Mouse (Mus musculus): ENCODE results near the gene Atp5e. TPM values are rescaled to one million over a fixed set of nuclear protein-coding genes. Genes with fewer than 3 reads are reported as not detected.

Atp5e gene
- polyA plus RNA-seq, 1 experiment from 2014 or later = 686 TPM

DNA sequence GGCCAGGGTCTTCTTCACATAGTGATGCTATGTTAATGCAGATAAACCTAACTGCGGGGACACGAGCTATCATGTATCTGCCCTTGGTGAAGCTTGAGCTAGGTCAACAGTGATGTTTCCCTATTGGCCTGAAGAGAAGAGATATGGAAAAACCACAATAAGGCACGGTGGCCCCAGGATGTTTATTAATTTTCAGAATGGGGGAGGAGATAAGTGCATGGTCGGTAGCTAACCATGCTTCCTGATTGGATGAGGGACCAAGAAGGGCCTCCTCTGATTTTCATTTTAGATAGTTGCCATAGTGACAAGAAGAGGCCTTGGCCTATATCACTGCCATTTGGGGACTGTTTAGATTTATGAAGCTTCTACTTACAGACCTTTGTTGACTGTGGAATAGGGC, 6.4 kb upstream of the Atp5e start:
- H3K36me3 ChIP-seq (replicated peaks; ENCODE audit: control insufficient read depth, insufficient read depth, low read depth, low read length) = no peaks in the 10 kb centered on the region; the same call in 1 of the 2 replicates
- no peaks in the 10 kb centered on the region for H3K9me3 ChIP-seq (replicated peaks; ENCODE audit: control insufficient read depth, low read length)
- no peak for ATAC-seq (replicated peaks; ENCODE audit: insufficient number of reproducible peaks, low FRiP score, low TSS enrichment, low read depth)
- no peaks in the 10 kb centered on the region for H3K27me3 ChIP-seq (ENCODE audit: control insufficient read depth, insufficient read depth, low read length)
- H3K4me2 ChIP-seq (ENCODE audit: low read depth, low read length) = no peak overlapping the region
- DNase-seq (ENCODE audit: low spot score) = no peak
- no peak overlapping the region for H3K9ac ChIP-seq (replicated peaks; ENCODE audit: low read length)
- no peak overlapping the region for H3K4me3 ChIP-seq (ENCODE audit: low read depth, low read length)
- H3K27ac ChIP-seq (replicated peaks; ENCODE audit: low read depth, low read length) = no peak overlapping the region
- H3K4me1 ChIP-seq (ENCODE audit: control insufficient read depth, insufficient read depth, low read length) = no peaks in the 10 kb centered on the region
- WGBS = 92% methylated on average over 4 of the region's 4 CpGs

GRCm38 (mm10) chr2:174463370-174463769, 535 bp downstream of the Atp5e start:
- no peaks in the 10 kb centered on the region for H3K9me3 ChIP-seq (replicated peaks; ENCODE audit: control insufficient read depth, low read length)
- H3K27me3 ChIP-seq (ENCODE audit: control insufficient read depth, insufficient read depth, low read length) = no peaks in the 10 kb centered on the region
- H3K4me3 ChIP-seq (ENCODE audit: low read depth, low read length) = peak overlapping the region; percentile 60
- H3K9ac ChIP-seq (replicated peaks; ENCODE audit: low read length) = peak overlapping the region; percentile 74
- ATAC-seq (replicated peaks; ENCODE audit: insufficient number of reproducible peaks, low FRiP score, low TSS enrichment, low read depth) = peak; percentile 45
- DNase-seq (ENCODE audit: low spot score) = no peak
- H3K36me3 ChIP-seq (replicated peaks; ENCODE audit: control insufficient read depth, insufficient read depth, low read depth, low read length) = peaks cover 6% of the 10 kb centered on the region; the same call in 1 of the 2 replicates
- WGBS = 51% methylated on average over 10 of the region's 10 CpGs
- peak overlapping the region; percentile 88 for H3K4me2 ChIP-seq (ENCODE audit: low read depth, low read length)
- H3K27ac ChIP-seq (replicated peaks; ENCODE audit: low read depth, low read length) = no peak overlapping the region
- H3K4me1 ChIP-seq (ENCODE audit: control insufficient read depth, insufficient read depth, low read length) = no peaks in the 10 kb centered on the region

DNA sequence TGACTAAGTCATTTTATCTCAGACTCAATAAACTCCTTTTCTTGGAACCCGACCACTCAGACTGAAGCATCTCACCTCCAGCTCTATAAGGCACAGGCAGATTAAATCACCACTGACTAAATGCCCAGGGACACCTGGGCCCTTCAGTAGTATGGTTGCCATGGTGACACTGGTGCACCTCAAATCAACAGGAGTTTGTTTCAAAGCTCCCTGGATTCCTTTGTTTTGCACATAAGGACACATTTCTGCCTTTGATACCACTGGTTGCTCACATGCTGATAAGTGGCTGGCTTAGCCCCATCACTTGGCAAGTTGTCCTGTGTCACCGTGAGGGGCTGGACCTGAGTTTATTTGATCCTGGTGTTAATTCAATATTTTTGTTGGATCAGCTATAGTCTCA, 4.5 kb downstream of the Atp5e start:
- Histone ChIP-seq H3K27me3 (ENCODE audit: control insufficient read depth, insufficient read depth, low read length) (no peaks in the 10 kb centered on the region), H3K4me1 (ENCODE audit: control insufficient read depth, insufficient read depth, low read length) (no peaks in the 10 kb centered on the region), H3K9ac (replicated peaks; ENCODE audit: low read length) (no peak overlapping the region), H3K27ac (replicated peaks; ENCODE audit: low read depth, low read length) (no peak overlapping the region), H3K4me2 (ENCODE audit: low read depth, low read length) (no peak overlapping the region), H3K4me3 (ENCODE audit: low read depth, low read length) (no peak overlapping the region), H3K9me3 (replicated peaks; ENCODE audit: control insufficient read depth, low read length) (no peaks in the 10 kb centered on the region), H3K36me3 (replicated peaks; ENCODE audit: control insufficient read depth, insufficient read depth, low read depth, low read length) (peaks cover 6% of the 10 kb centered on the region; the same call in 1 of the 2 replicates)
- 66% methylated on average over 2 of the region's 2 CpGs for WGBS
- no peak for ATAC-seq (replicated peaks; ENCODE audit: insufficient number of reproducible peaks, low FRiP score, low TSS enrichment, low read depth)
- no peak for DNase-seq (ENCODE audit: low spot score)

- no peak for DNase-seq (ENCODE audit: low spot score)
- WGBS = 69% methylated on average over 7 of the region's 7 CpGs
These were observed 10.2 kb downstream of the Atp5e start for GRCm38 (mm10) chr2:174453681-174454080.

DNA sequence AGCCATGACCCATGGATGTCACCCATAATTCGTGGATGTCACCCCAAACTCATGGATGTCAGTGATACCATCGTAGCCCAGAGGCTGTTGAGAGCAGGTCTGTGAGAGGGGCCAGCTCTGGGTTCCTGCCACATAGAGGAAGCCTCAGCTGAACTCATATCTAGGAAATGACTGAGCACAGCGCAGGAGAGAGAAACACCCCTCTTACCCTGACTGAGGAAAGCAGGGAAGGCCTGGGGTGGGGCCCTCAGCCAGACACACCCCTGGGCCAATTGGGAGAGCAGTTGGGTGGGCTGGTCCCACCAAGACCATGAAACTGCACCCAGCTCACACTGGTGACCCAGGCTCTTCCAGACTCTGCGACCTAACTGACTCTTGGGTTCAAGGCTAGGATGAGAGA, 13.6 kb downstream of the Atp5e start, which contains the start of gene Tubb1:
Gene Tubb1 (plus strand): TSS at position 343 of the 400 bp plus-strand sequence.
- DNase-seq (ENCODE audit: low spot score) (no peak), ATAC-seq (replicated peaks; ENCODE audit: insufficient number of reproducible peaks, low FRiP score, low TSS enrichment, low read depth) (peak; percentile 42; the same call in 1 of the 2 replicates)
- Histone ChIP-seq H3K9me3 (replicated peaks; ENCODE audit: control insufficient read depth, low read length) (no peaks in the 10 kb centered on the region), H3K27me3 (ENCODE audit: control insufficient read depth, insufficient read depth, low read length) (no peaks in the 10 kb centered on the region), H3K9ac (replicated peaks; ENCODE audit: low read length) (no peak within 1 kb of the TSS), H3K4me2 (ENCODE audit: low read depth, low read length) (no peak within 1 kb of the TSS), H3K4me1 (ENCODE audit: control insufficient read depth, insufficient read depth, low read length) (no peaks in the 10 kb centered on the region), H3K4me3 (ENCODE audit: low read depth, low read length) (no peak within 1 kb of the TSS), H3K27ac (replicated peaks; ENCODE audit: low read depth, low read length) (no peak within 1 kb of the TSS), H3K36me3 (replicated peaks; ENCODE audit: control insufficient read depth, insufficient read depth, low read depth, low read length) (no peaks in the 10 kb centered on the region)
- 79% methylated on average over 4 of the region's 4 CpGs for WGBS

More at GRCm38 (mm10) chr2:174453681-174454080, 10.2 kb downstream of the Atp5e start:
- Histone ChIP-seq H3K9ac (replicated peaks; ENCODE audit: low read length) (no peak overlapping the region), H3K4me3 (ENCODE audit: low read depth, low read length) (no peak overlapping the region), H3K4me2 (ENCODE audit: low read depth, low read length) (no peak overlapping the region), H3K27me3 (ENCODE audit: control insufficient read depth, insufficient read depth, low read length) (no peaks in the 10 kb centered on the region), H3K36me3 (replicated peaks; ENCODE audit: control insufficient read depth, insufficient read depth, low read depth, low read length) (no peaks in the 10 kb centered on the region), H3K9me3 (replicated peaks; ENCODE audit: control insufficient read depth, low read length) (no peaks in the 10 kb centered on the region), H3K27ac (replicated peaks; ENCODE audit: low read depth, low read length) (no peak overlapping the region), H3K4me1 (ENCODE audit: control insufficient read depth, insufficient read depth, low read length) (no peaks in the 10 kb centered on the region)
- no peak for ATAC-seq (replicated peaks; ENCODE audit: insufficient number of reproducible peaks, low FRiP score, low TSS enrichment, low read depth)

- no peak overlapping the region for H3K9ac ChIP-seq (replicated peaks; ENCODE audit: low read length)
- 90% methylated on average over 4 of the region's 4 CpGs for WGBS
These were observed 15.5 kb downstream of the Atp5e start for GRCm38 (mm10) chr2:174448405-174448804.

DNA sequence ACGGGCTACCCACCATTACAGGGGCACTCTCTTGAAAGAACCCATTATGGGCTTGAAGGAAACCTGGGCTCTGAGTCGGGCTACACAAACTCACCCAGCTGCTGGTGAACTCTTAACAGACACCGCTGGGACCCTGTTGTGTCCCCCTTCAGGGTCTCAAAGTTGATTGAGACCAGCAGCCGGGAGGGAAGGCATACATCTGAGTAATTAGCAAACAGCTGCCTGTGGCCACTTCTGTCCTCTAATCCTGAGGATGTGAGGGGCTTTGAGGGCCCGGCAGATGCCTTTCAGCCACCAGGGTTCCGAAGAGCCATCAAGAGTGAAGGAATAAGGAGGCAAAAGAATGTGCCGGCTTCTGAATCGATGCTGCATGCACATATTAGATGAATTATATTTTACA, 17.0 kb downstream of the Atp5e start:
- no peak overlapping the region for H3K4me2 ChIP-seq (ENCODE audit: low read depth, low read length)
- no peak for ATAC-seq (replicated peaks; ENCODE audit: insufficient number of reproducible peaks, low FRiP score, low TSS enrichment, low read depth)
- H3K4me3 ChIP-seq (ENCODE audit: low read depth, low read length) = no peak overlapping the region
- no peaks in the 10 kb centered on the region for H3K27me3 ChIP-seq (ENCODE audit: control insufficient read depth, insufficient read depth, low read length)
- no peak overlapping the region for H3K27ac ChIP-seq (replicated peaks; ENCODE audit: low read depth, low read length)
- H3K36me3 ChIP-seq (replicated peaks; ENCODE audit: control insufficient read depth, insufficient read depth, low read depth, low read length) = no peaks in the 10 kb centered on the region
- no peak for DNase-seq (ENCODE audit: low spot score)
- WGBS = 60% methylated on average over 8 of the region's 8 CpGs
- H3K4me1 ChIP-seq (ENCODE audit: control insufficient read depth, insufficient read depth, low read length) = no peaks in the 10 kb centered on the region
- H3K9ac ChIP-seq (replicated peaks; ENCODE audit: low read length) = no peak overlapping the region
- H3K9me3 ChIP-seq (replicated peaks; ENCODE audit: control insufficient read depth, low read length) = no peaks in the 10 kb centered on the region

More at GRCm38 (mm10) chr2:174448405-174448804, 15.5 kb downstream of the Atp5e start:
- Histone ChIP-seq H3K9me3 (replicated peaks; ENCODE audit: control insufficient read depth, low read length) (no peaks in the 10 kb centered on the region), H3K27me3 (ENCODE audit: control insufficient read depth, insufficient read depth, low read length) (no peaks in the 10 kb centered on the region), H3K4me2 (ENCODE audit: low read depth, low read length) (no peak overlapping the region), H3K36me3 (replicated peaks; ENCODE audit: control insufficient read depth, insufficient read depth, low read depth, low read length) (no peaks in the 10 kb centered on the region), H3K27ac (replicated peaks; ENCODE audit: low read depth, low read length) (no peak overlapping the region), H3K4me3 (ENCODE audit: low read depth, low read length) (no peak overlapping the region), H3K4me1 (ENCODE audit: control insufficient read depth, insufficient read depth, low read length) (no peaks in the 10 kb centered on the region)
- ATAC-seq (replicated peaks; ENCODE audit: insufficient number of reproducible peaks, low FRiP score, low TSS enrichment, low read depth) (no peak), DNase-seq (ENCODE audit: low spot score) (no peak)

GRCm38 (mm10) chr2:174446492-174446891, 17.4 kb downstream of the Atp5e start:
- Histone ChIP-seq H3K36me3 (replicated peaks; ENCODE audit: control insufficient read depth, insufficient read depth, low read depth, low read length) (no peaks in the 10 kb centered on the region), H3K9me3 (replicated peaks; ENCODE audit: control insufficient read depth, low read length) (no peaks in the 10 kb centered on the region), H3K4me3 (ENCODE audit: low read depth, low read length) (no peak overlapping the region), H3K27ac (replicated peaks; ENCODE audit: low read depth, low read length) (no peak overlapping the region), H3K9ac (replicated peaks; ENCODE audit: low read length) (no peak overlapping the region), H3K27me3 (ENCODE audit: control insufficient read depth, insufficient read depth, low read length) (no peaks in the 10 kb centered on the region), H3K4me1 (ENCODE audit: control insufficient read depth, insufficient read depth, low read length) (no peaks in the 10 kb centered on the region), H3K4me2 (ENCODE audit: low read depth, low read length) (no peak overlapping the region)
- ATAC-seq (replicated peaks; ENCODE audit: insufficient number of reproducible peaks, low FRiP score, low TSS enrichment, low read depth) = no peak
- no peak for DNase-seq (ENCODE audit: low spot score)
- WGBS = 51% methylated on average over 7 of the region's 7 CpGs

Data from embryonic facial prominence, embryonic 11.5 days (tissue).